Mouse (Mus musculus) CH12.LX (cell line): ENCODE measurements around the gene Spire2.

Experiments used
- JUND ChIP-seq: conservative IDR thresholded peaks from 2 replicates; pipeline ENCODE4 v1.6.1; 2011; ENCODE audit warnings: low read depth, low read length, improper control_type of control experiment
- POLR2A ChIP-seq: IDR thresholded peaks from 2 replicates; pipeline ENCODE4 v1.6.1; 2011; ENCODE audit warnings: low read depth, mild to moderate bottlenecking, improper control_type of control experiment, low read length

DNA sequence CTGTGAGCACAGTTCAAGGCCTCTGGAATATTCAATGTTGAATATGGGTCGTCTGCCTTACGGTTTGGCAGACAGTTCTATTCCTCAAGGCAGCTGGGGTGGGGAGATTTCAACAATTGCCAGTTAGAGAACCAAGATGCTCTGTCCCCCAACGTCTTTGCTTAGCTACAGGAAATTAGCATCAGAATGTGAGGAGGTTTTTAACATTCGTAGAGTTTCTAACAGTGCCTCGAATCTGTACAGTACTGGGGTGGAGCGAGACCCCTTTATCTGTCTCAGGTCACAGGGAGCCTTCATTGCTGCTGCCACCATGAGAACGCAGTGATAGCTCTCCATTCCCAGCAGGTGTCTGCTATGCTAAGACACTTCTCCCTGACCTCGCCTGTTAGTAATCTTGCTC lies 43.6 kb downstream of the Spire2 start:
- TF ChIP-seq POLR2A (no peak), JUND (no peak)
